In the genomic region with DNA sequence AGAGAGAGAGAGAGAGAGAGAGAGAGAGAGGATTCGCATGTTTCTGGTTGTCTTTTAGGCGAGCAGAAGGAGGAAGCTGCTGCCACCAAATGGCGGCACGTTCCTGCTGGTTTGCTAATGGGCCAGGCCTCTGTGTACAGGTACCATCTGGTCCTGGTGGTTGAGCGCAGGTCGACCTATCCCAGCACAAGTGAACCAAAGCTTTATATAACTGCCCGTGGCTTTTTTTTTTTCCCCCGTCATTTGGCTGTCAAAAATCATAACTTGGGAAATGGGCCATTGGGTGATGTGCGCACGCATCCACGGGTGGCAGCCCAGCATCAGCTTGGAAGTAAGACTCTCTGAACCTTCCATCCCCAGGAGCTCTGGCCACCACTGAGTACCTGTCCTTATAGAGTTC, we compare ENCODE assay signal across 7 mouse cellular contexts.
DNase-seq lines count a peak whose midpoint lies in the region; ATAC-seq lines count a peak whose summit lies in the region.

No protein-coding gene starts in this region.

- peaks cover 11% of the 10 kb centered on the region; the same call in 1 of the 2 replicates for H3K4me1 ChIP-seq in lung, embryonic 15.5 days
- no peaks in the 10 kb centered on the region for H3K4me1 ChIP-seq in stomach, embryonic 14.5 days (ENCODE audit: control insufficient read depth, insufficient read depth, low read length)

- H3K9ac ChIP-seq in lung, embryonic 15.5 days = no peak overlapping the region
- no peak overlapping the region for H3K9ac ChIP-seq in stomach, embryonic 14.5 days (replicated peaks; ENCODE audit: low read depth, low read length)

- no peak overlapping the region for H3K27ac ChIP-seq in lung, embryonic 15.5 days
- no peak overlapping the region for H3K27ac ChIP-seq in stomach, embryonic 14.5 days (ENCODE audit: low read length)

- H3K9me3 ChIP-seq in lung, embryonic 15.5 days = no peaks in the 10 kb centered on the region
- no peaks in the 10 kb centered on the region for H3K9me3 ChIP-seq in stomach, embryonic 14.5 days (ENCODE audit: control insufficient read depth, low read depth, low read length)

- DNase-seq in lung, postnatal 4 days = no peak
- DNase-seq in cerebellum, postnatal 10 days = peak; percentile 83 to 88
- peak; percentile 19 to 48 for DNase-seq in frontal cortex, adult 2 months (ENCODE audit: extremely low spot score in 1 of 2, low spot score in 1 of 2)
- DNase-seq in left cerebral cortex, postnatal 4 days = peak; percentile 68

- intact Hi-C loops in left cerebral cortex, postnatal 4 days (cut with DNase I) = loop anchor here (2.0 to 10.0 kb wide), 2 partner anchors 330 to 546 kb away; no protein-coding TSS in a partner anchor

- no peaks in the 10 kb centered on the region for H3K27me3 ChIP-seq in lung, embryonic 15.5 days
- no peaks in the 10 kb centered on the region for H3K27me3 ChIP-seq in stomach, embryonic 14.5 days (ENCODE audit: control insufficient read depth, insufficient read depth, low read length)

- ATAC-seq in lung, embryonic 15.5 days (ENCODE audit: borderline replicate concordance, extremely low read depth, low FRiP score, low TSS enrichment) = peak; percentile 44; the same call in 1 of the 2 replicates
- no peak for ATAC-seq in stomach, embryonic 14.5 days (ENCODE audit: insufficient number of reproducible peaks, insufficient read depth, low FRiP score, low read depth)
- no peak for ATAC-seq in monocyte, adult 5-6 weeks (replicated peaks; ENCODE audit: insufficient number of reproducible peaks, low FRiP score, low TSS enrichment, poor library complexity, severe bottlenecking)

- 47% methylated on average over 11 of the region's 11 CpGs for WGBS in lung, embryonic 15.5 days
- 45% methylated on average over 11 of the region's 11 CpGs for WGBS in stomach, embryonic 14.5 days

- H3K4me3 ChIP-seq in lung, embryonic 15.5 days = no peak overlapping the region
- no peak overlapping the region for H3K4me3 ChIP-seq in stomach, embryonic 14.5 days (ENCODE audit: low read depth, low read length)

- peak overlapping the region; percentile 51; the same call in 1 of the 2 replicates for H3K4me2 ChIP-seq in lung, embryonic 15.5 days
- peak overlapping the region; percentile 32; the same call in 1 of the 2 replicates for H3K4me2 ChIP-seq in stomach, embryonic 14.5 days (replicated peaks; ENCODE audit: low read depth, low read length)

- H3K36me3 ChIP-seq in lung, embryonic 15.5 days = no peaks in the 10 kb centered on the region
- H3K36me3 ChIP-seq in stomach, embryonic 14.5 days (ENCODE audit: control insufficient read depth, insufficient read depth, low read length) = no peaks in the 10 kb centered on the region

Comparison
In these comparisons a context has a peak if more than half of its experiments do, and no peak if none do; other contexts are left out.
1. DNase-seq: peak in cerebellum, postnatal 10 days (2 of 2), frontal cortex, adult 2 months (2 of 2) and left cerebral cortex, postnatal 4 days (single experiment); none in lung, postnatal 4 days (0 of 2).